Mouse (Mus musculus) forebrain, embryonic 15.5 days (tissue): ENCODE measurements around the gene Tcam1. TPM values are rescaled to one million over a fixed set of nuclear protein-coding genes. Genes with fewer than 3 reads are reported as not detected.

ENCODE experiments used
- ATAC-seq: fragments of 200-750 bp; cut with Nextera tagmentation; replicated peaks from 2 replicates; pipeline ENCODE4 v1.8.0; 2017; ENCODE audit warnings: mild to moderate bottlenecking, moderate TSS enrichment, moderate library complexity
- H3K27ac ChIP-seq: fragments of 300-500 bp; sonication (generic); replicated peaks from 2 replicates; pipeline ENCODE4 v1.5.1; 2015; ENCODE audit warnings: mild to moderate bottlenecking, inconsistent platforms
- H3K27me3 ChIP-seq: fragments of 300-500 bp; sonication (generic); 2 replicates; pipeline ENCODE4 v1.6.1; 2015; ENCODE audit warnings: inconsistent platforms
- H3K36me3 ChIP-seq: fragments of 300-500 bp; sonication (generic); 2 replicates; pipeline ENCODE4 v1.6.1; 2015; ENCODE audit warnings: mild to moderate bottlenecking, inconsistent platforms
- H3K4me1 ChIP-seq: fragments of 300-500 bp; sonication (generic); 2 replicates; pipeline ENCODE4 v1.6.1; 2015; ENCODE audit warnings: inconsistent platforms
- H3K4me2 ChIP-seq: fragments of 300-500 bp; sonication (generic); replicated peaks from 2 replicates; pipeline ENCODE4 v1.6.1; 2015; ENCODE audit warnings: mild to moderate bottlenecking, inconsistent platforms
- H3K4me3 ChIP-seq: fragments of 300-500 bp; sonication (generic); 2 replicates; pipeline ENCODE4 v1.5.1; 2015; ENCODE audit warnings: mild to moderate bottlenecking, inconsistent platforms
- H3K9ac ChIP-seq: fragments of 300-500 bp; sonication (generic); replicated peaks from 2 replicates; pipeline ENCODE4 v1.6.1; 2015; ENCODE audit warnings: mild to moderate bottlenecking, inconsistent platforms
- H3K9me3 ChIP-seq: fragments of 300-500 bp; sonication (generic); 2 replicates; pipeline ENCODE4 v1.6.1; 2016; ENCODE audit warnings: inconsistent platforms
- WGBS: fragments of 180-500 bp; shearing (Covaris S2); methylation state at CpG from one replicate; pipeline ENCODE4 v1.1.7; 2015; ENCODE audit warnings: mixed read lengths; 5-methylcytosine and 5-hydroxymethylcytosine counted together
- polyA plus RNA-seq: library from polyadenylated mRNA; unstranded; fragments of >200 nt; fragmentation: Nextera tagmentation; extraction: Ambion mirVana; gene quantifications from 2 replicates; pipeline ENCODE4 v1.2.1, GENCODE M21; 2015

Tcam1 gene
- polyA plus RNA-seq, 1 experiment from 2014 or later: 0.10 TPM

- Histone ChIP-seq H3K4me1 (no peaks in the 10 kb centered on the region), H3K4me3 (no peak overlapping the region), H3K36me3 (no peaks in the 10 kb centered on the region), H3K9me3 (no peaks in the 10 kb centered on the region), H3K27me3 (no peaks in the 10 kb centered on the region), H3K27ac (no peak overlapping the region), H3K4me2 (no peak overlapping the region), H3K9ac (no peak overlapping the region)
- 73% methylated on average over 5 of the region's 5 CpGs for WGBS
- no peak for ATAC-seq
Measured at GRCm38 (mm10) chr11:106328521-106328920, 52.0 kb downstream of the Tcam1 start.

GRCm38 (mm10) chr11:106329128-106329527 is 52.7 kb downstream of the Tcam1 start:
- Histone ChIP-seq H3K27me3 (no peaks in the 10 kb centered on the region), H3K4me2 (no peak overlapping the region), H3K36me3 (no peaks in the 10 kb centered on the region), H3K4me1 (no peaks in the 10 kb centered on the region), H3K9me3 (no peaks in the 10 kb centered on the region), H3K27ac (no peak overlapping the region), H3K4me3 (no peak overlapping the region), H3K9ac (no peak overlapping the region)
- WGBS: 73% methylated on average over 6 of the region's 6 CpGs
- ATAC-seq: no peak

- H3K4me1 ChIP-seq: no peaks in the 10 kb centered on the region
- H3K27me3 ChIP-seq: no peaks in the 10 kb centered on the region
- WGBS: 80% methylated on average over 7 of the region's 7 CpGs
- H3K4me3 ChIP-seq: no peak overlapping the region
- no peaks in the 10 kb centered on the region for H3K36me3 ChIP-seq
- H3K4me2 ChIP-seq: no peak overlapping the region
- no peak for ATAC-seq
- H3K27ac ChIP-seq: no peak overlapping the region
- H3K9ac ChIP-seq: no peak overlapping the region
- no peaks in the 10 kb centered on the region for H3K9me3 ChIP-seq
Measured at GRCm38 (mm10) chr11:106329682-106330081, 53.2 kb downstream of the Tcam1 start.

- no peaks in the 10 kb centered on the region for H3K9me3 ChIP-seq
- no peaks in the 10 kb centered on the region for H3K36me3 ChIP-seq
- WGBS: 46% methylated on average over 4 of the region's 4 CpGs
- H3K4me3 ChIP-seq: no peak overlapping the region
- no peaks in the 10 kb centered on the region for H3K27me3 ChIP-seq
- no peak for ATAC-seq
- H3K4me2 ChIP-seq: no peak overlapping the region
- H3K27ac ChIP-seq: no peak overlapping the region
- H3K9ac ChIP-seq: no peak overlapping the region
- H3K4me1 ChIP-seq: no peaks in the 10 kb centered on the region
Measured at GRCm38 (mm10) chr11:106332458-106332857, 56.0 kb downstream of the Tcam1 start.

- Histone ChIP-seq H3K27me3 (no peaks in the 10 kb centered on the region), H3K9ac (no peak overlapping the region), H3K27ac (no peak overlapping the region), H3K4me2 (no peak overlapping the region), H3K9me3 (no peaks in the 10 kb centered on the region), H3K4me3 (no peak overlapping the region), H3K4me1 (no peaks in the 10 kb centered on the region), H3K36me3 (no peaks in the 10 kb centered on the region)
- WGBS: 19% methylated on average over 2 of the region's 2 CpGs
- no peak for ATAC-seq
Measured at GRCm38 (mm10) chr11:106334066-106334465, 57.6 kb downstream of the Tcam1 start.

- ATAC-seq: no peak
- no peaks in the 10 kb centered on the region for H3K27me3 ChIP-seq
- 70% methylated on average over 5 of the region's 5 CpGs for WGBS
Measured at GRCm38 (mm10) chr11:106338029-106338428, 61.6 kb downstream of the Tcam1 start.

More at GRCm38 (mm10) chr11:106338029-106338428, 61.6 kb downstream of the Tcam1 start:
- no peak overlapping the region for H3K9ac ChIP-seq
- no peaks in the 10 kb centered on the region for H3K36me3 ChIP-seq
- no peak overlapping the region for H3K27ac ChIP-seq
- no peak overlapping the region for H3K4me2 ChIP-seq
- no peaks in the 10 kb centered on the region for H3K4me1 ChIP-seq
- no peak overlapping the region for H3K4me3 ChIP-seq
- H3K9me3 ChIP-seq: no peaks in the 10 kb centered on the region

Other genes with a start within 250 kb of the Tcam1 start
- gene Dcaf7, start 239.8 kb upstream of the Tcam1 start, polyA plus RNA-seq: 118 and 120 TPM in 2 replicates
- gene Taco1, start 210.6 kb upstream of the Tcam1 start, polyA plus RNA-seq: 7.2 and 7.3 TPM in 2 replicates
- gene Map3k3, start 192.1 kb upstream of the Tcam1 start, polyA plus RNA-seq: 14.2 TPM in 2 replicates
- 0.74 and 1.3 TPM in 2 replicates for gene Gm10840, start 115.8 kb upstream of the Tcam1 start, polyA plus RNA-seq
- 222 and 233 TPM in 2 replicates for gene Limd2, start 115.8 kb upstream of the Tcam1 start, polyA plus RNA-seq
- gene Strada, start 74.5 kb upstream of the Tcam1 start, polyA plus RNA-seq: 30.1 and 32.2 TPM in 2 replicates
- 88.5 and 97.6 TPM in 2 replicates for gene Ccdc47, start 60.3 kb upstream of the Tcam1 start, polyA plus RNA-seq
- 102 and 103 TPM in 2 replicates for gene Ddx42, start 59.7 kb upstream of the Tcam1 start, polyA plus RNA-seq
- gene Ftsj3, start 20.6 kb upstream of the Tcam1 start, polyA plus RNA-seq: 39.2 and 39.7 TPM in 2 replicates
- gene Psmc5, start 20.5 kb upstream of the Tcam1 start, polyA plus RNA-seq: 274 and 283 TPM in 2 replicates
- gene Smarcd2, start 3.7 kb upstream of the Tcam1 start, polyA plus RNA-seq: 12.7 and 13.2 TPM in 2 replicates
- not detected in 2 replicates for gene Gh, start 25.2 kb downstream of the Tcam1 start, polyA plus RNA-seq
- gene Cd79b, start 38.1 kb downstream of the Tcam1 start, polyA plus RNA-seq: 0.56 and 0.77 TPM in 2 replicates
- not detected in 2 replicates for gene Scn4a, start 76.6 kb downstream of the Tcam1 start, polyA plus RNA-seq
- not detected in 2 replicates for gene Prr29, start 88.8 kb downstream of the Tcam1 start, polyA plus RNA-seq
- gene Icam2, start 111.4 kb downstream of the Tcam1 start, polyA plus RNA-seq: 11.3 and 13.9 TPM in 2 replicates
- gene Ern1, start 211.2 kb downstream of the Tcam1 start, polyA plus RNA-seq: 5.5 and 6.9 TPM in 2 replicates